Mouse (Mus musculus) T-cell, adult 2 months (primary cell): ENCODE results near the gene Apod.
A peak's percentile ranks its signal among the peaks of the same experiment; 100 is the strongest.
"Not testable (repeated sequence)": the region's sequence is repeated elsewhere in the genome, so short reads cannot be mapped to it uniquely, and the experiment has no call there.

ENCODE experiments used
- DNase-seq: peaks from one replicate; pipeline ENCODE4 v3.0.0; 2022; ENCODE audit warnings: low spot score

Apod gene

GRCm38 (mm10) chr16:31314497-31315233, at the start of gene Apod:
Apod (minus strand) TSS chr16:31314808.
- DNase-seq = no peak

GRCm38 (mm10) chr16:31363685-31364436, 49.3 kb upstream of the Apod start:
- DNase-seq = no peak

GRCm38 (mm10) chr16:31359542-31359941, 44.9 kb upstream of the Apod start:
- no peak for DNase-seq

DNA sequence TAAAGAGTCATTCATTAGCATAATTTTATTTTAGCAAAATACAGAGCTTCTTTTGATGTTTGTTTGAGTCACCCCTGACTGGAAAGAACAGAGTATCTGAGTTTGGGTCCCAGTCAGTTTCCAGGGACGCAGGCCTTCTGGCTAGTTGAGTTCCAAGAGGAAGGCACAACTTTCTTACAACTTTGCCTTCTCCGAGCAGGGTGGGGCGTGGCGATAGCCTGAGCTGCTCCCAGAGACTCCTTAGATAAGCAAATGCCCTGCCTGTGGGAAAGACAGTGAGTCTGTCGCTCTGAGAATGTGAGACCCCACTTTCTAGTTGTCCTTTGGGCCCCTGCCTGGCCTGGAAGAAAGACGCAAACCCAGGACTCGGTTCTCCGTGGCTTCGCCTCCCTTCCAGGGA, 44.4 kb upstream of the Apod start:
- DNase-seq = no peak

GRCm38 (mm10) chr16:31358576-31358975, 44.0 kb upstream of the Apod start:
- no peak for DNase-seq

GRCm38 (mm10) chr16:31355882-31356281, 41.3 kb upstream of the Apod start:
- DNase-seq = no peak

DNA sequence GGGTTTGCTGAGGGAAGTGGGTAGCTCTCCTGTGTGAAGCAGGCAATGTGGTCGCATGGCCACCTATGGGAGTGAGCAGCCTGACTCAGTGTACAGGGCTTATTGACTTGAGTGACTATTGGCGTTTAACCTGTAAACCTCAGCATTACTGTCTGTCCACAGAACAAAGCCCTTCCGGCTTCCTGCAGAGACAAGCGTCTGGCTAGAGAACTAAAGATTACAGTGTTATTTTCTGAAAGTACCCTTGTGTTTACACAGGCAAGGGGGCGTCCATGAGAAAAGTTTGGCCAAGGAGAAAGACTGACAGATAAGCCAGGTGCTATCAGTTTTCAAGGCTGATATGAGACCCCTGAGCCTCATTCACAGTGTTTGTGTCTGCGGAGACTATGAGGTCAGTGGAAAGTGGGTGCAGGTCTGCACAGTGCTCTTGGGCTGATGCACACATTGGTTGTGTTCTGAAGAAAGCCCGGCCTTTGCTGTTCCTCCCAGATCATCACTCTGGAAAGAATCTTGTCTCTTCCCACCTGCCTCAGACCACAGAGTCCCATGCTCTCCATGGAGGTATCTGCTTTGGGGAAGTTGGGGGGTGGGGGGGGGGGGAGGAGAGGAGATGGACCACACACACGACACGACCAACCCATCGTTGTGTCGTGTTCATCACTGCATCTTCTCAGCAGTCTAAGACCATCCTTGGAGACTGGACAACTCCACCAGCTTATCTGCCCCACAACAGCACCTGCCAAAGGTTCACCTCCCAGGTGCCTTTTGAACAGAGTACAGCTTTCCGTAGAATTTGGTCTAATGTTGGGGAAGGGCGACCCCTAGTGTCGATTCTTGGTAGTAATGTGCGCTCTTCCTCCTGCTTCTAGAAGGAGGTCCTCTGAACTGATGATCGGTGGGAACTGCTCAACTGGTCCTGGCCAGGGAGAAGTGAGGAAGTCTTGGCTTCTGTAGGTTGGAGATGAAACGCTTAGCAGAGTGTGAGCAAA, 40.0 kb upstream of the Apod start:
- DNase-seq = peak; percentile 67

DNA sequence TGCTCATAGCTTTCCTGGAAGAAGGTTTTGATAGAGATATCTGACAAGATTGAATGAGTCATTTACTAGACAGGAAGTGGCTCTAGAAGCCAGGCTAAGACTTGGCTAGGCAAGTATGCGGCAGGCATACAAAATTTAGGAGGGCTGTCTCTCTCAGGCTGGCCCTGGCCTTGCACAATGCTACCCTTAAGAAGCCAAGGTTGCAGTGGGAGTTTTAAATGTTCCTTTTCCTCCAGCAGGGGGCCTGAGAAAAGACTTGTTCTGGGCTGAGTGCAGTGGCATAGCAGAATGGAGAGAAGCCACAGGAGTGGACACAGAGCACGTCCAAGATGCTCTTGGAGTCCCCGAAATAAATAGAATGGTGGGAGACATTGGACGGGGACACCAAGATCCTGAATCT, 38.4 kb upstream of the Apod start:
- DNase-seq = no peak

DNA sequence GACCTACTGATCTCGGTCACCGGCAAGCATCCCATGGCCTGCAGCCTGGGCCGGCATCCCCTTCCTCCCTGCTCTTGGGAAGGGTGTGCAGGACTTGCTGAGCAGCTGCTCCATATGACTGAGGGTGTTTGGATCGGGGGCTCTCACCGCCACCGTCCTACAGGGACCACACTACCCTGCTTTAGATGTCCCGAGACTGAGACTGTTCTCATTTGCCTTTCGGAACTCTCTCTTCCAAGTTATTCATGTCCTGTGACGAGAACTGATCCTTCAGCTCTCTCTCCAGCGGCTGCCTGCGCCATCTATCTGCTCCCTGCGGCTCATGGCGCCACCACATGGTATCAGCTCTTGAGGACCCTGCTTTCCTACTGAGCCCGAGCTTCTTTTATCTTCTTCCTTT, 33.0 kb upstream of the Apod start:
- no peak for DNase-seq

GRCm38 (mm10) chr16:31342966-31343365, 28.4 kb upstream of the Apod start:
- DNase-seq = no peak

DNA sequence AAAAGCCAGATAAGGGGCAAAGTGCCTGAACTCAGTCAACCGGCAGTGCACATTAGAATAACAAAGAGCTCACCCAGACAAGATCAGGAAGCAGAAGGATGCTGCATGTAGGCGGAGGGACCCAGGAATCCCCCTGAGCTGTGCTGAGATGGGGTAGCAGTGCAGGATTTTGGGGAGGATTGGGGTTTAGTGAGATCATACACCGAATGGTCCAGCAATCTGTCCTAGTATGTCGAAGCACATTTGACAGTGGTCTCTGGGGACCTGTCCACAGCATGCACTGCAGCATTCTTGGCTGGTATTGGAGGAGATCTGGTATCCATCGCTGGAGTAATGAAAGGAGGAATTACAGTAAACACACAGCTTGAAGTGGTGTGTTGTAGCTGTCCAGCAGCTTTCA, 27.9 kb upstream of the Apod start:
- no peak for DNase-seq

GRCm38 (mm10) chr16:31339332-31339731, 24.7 kb upstream of the Apod start:
- no peak for DNase-seq

- DNase-seq = no peak
These were observed 23.3 kb upstream of the Apod start for GRCm38 (mm10) chr16:31337956-31338355.

DNA sequence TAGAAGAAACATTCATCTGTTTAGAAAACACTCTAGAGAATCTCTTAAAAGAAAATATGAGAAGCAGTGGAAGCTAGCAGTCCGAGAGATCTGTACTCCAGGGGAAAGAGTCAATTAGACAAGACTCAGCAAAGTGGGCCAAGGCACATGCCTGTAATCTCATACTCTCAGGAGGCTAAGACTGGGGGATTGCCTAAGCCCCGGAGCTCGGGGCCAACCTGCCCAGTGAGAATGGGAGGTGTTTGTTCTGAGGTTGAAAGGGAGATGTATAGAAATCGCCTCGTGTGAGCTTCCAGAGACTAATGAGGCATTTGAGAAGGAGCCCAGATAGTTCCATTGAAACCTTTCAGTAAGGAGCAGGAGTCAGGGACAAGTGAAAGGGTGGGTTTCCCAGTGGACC, 20.2 kb upstream of the Apod start:
- DNase-seq = no peak

DNA sequence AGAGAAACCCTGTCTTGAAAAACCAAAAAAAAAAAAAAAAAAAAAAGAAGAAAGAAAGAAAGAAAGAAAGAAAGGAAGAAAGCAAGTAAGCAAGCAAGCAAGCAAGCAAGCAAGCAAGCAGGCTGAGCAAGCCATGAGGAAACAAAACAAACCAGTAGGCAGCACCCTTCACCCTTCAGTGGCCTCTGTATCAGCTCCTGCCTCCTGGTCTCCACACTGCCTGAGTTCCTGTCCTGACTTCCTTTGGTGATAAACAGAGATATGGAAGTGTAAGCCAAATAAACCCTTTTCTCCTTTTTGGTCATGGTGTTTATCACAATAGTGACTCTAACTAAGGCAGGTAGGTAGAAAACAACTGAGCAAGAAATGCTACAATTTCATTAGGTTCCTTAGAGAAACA, 18.0 kb upstream of the Apod start:
- DNase-seq = no peak

DNA sequence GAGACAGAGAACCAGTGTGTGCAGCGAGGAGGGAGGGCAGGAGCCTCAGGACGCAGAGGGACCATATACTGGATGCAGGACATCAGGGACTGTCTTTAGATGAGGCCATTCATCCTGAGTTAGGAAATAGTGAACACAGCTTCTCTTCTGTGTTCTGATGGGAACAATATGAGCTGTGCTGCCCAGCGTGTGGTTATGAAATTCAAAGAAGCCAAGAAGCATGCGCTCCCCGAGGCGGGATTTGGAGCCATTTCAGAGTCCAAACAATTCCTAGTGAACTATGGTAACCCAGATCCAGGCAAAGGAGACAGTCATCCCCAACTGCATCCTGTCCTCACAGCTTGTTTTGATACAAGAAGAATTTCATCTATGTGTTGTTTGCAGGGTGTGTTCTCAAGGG, 16.4 kb upstream of the Apod start:
- not testable (repeated sequence) for DNase-seq

DNA sequence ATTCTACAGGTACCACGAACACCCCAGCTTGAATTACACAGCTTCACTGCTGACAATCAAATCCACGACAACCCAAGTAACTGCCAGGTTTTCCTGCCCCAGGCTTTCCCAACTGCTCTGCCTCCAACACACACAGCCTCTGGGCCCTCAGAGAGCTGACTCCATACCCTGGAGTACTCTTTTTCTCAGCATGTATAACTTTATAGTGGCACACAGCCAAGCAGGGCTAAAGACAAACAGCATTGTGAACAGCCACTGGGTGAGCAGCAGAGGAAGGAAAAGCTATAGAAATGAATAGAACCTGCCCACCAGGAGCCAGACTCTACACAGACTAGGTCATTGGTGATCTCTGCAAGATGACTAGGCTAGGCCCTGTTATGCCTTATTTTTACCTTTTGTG, 15.1 kb upstream of the Apod start:
- no peak for DNase-seq

GRCm38 (mm10) chr16:31327891-31328290, 13.3 kb upstream of the Apod start:
- no peak for DNase-seq

- no peak for DNase-seq
These were observed 12.8 kb upstream of the Apod start for GRCm38 (mm10) chr16:31327430-31327829.

- no peak for DNase-seq
These were observed 12.1 kb upstream of the Apod start for GRCm38 (mm10) chr16:31326679-31327078.

DNA sequence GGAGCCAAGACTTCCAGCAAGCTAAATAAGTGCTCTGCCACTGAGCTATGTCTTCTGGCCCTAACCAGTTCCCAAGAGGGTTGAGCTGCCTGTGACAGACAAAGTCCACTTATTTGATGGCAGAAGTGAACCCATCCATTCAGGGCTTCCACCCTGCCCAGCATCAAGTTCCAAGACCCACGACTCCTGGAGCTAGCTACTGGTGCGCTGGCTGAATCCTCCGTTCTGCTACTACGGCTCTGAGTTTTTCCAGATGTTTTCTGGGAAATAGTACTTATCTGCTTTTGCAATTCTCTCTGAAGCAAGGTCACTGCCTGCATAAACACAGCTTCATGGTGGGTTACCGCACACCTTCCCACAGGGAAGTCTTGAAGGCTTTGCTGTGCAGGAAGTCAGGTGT, 11.4 kb upstream of the Apod start:
- no peak for DNase-seq

- DNase-seq = no peak
These were observed 10.5 kb upstream of the Apod start for GRCm38 (mm10) chr16:31325120-31325519.
